9 mouse cellular contexts compared by ENCODE assay signal in the genomic region with DNA sequence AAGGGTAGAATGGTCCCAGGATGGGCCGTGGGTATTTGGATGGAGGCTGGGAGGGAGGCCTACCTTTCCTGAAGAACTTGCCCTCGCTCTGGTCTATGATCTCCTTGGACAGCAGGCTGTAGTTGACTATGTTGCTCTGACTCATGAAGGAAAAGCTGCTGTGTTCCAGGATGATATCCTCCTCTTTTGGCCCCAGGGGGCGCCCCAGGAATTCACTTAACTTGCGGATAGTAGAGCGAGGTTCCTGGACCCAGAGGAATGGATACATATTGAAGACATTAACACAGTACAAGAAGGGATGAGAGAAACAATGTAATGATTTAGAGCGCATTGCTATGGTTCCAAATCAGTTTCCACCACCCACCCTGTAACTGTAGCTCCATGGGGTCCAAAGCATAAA. TPM values are rescaled to one million over a fixed set of nuclear protein-coding genes. Genes with fewer than 3 reads are reported as not detected.
DNase-seq lines count a peak whose midpoint lies in the region; ATAC-seq and TF ChIP-seq lines count a peak whose summit lies in the region.
"Had no signal": no experiment of that assay in that cellular context is flagged by ENCODE, and none has a peak within 500 bp of the region (broad histone marks: within the 10 kb centered on the region; RNA-seq: fewer than 3 reads in every experiment).

No protein-coding gene starts in this region.

- H3K4me3 ChIP-seq in liver, embryonic 11.5 days (ENCODE audit: low read depth, low read length), result no peak overlapping the region
- H3K4me3 ChIP-seq in lung, embryonic 14.5 days (ENCODE audit: low read depth, low read length), result no peak overlapping the region
- no peak overlapping the region for H3K4me3 ChIP-seq in forebrain, embryonic 13.5 days

- H3K27me3 ChIP-seq in liver, embryonic 11.5 days (replicated peaks; ENCODE audit: control insufficient read depth, insufficient read depth, low read length), result no peaks in the 10 kb centered on the region
- no peaks in the 10 kb centered on the region for H3K27me3 ChIP-seq in lung, embryonic 14.5 days (ENCODE audit: insufficient read depth, low read length)
- no peaks in the 10 kb centered on the region for H3K27me3 ChIP-seq in forebrain, embryonic 13.5 days

- no peak for ATAC-seq in liver, embryonic 11.5 days (replicated peaks; ENCODE audit: low FRiP score)
- ATAC-seq in lung, embryonic 14.5 days (ENCODE audit: insufficient read depth), result no peak
- no peak for ATAC-seq in forebrain, embryonic 13.5 days

- H3K36me3 ChIP-seq in liver, embryonic 11.5 days (ENCODE audit: control insufficient read depth, insufficient read depth, low read length), result no peaks in the 10 kb centered on the region
- no peaks in the 10 kb centered on the region for H3K36me3 ChIP-seq in lung, embryonic 14.5 days (ENCODE audit: insufficient read depth)
- H3K36me3 ChIP-seq in forebrain, embryonic 13.5 days (ENCODE audit: poor library complexity, severe bottlenecking), result no peaks in the 10 kb centered on the region

- no peak overlapping the region for H3K4me2 ChIP-seq in liver, embryonic 11.5 days
- H3K4me2 ChIP-seq in lung, embryonic 14.5 days, result no peak overlapping the region
- no peak overlapping the region for H3K4me2 ChIP-seq in forebrain, embryonic 13.5 days

- H3K9ac ChIP-seq in liver, embryonic 11.5 days (ENCODE audit: low read depth, low read length), result no peak overlapping the region
- H3K9ac ChIP-seq in lung, embryonic 14.5 days, result no peak overlapping the region
- no peak overlapping the region for H3K9ac ChIP-seq in forebrain, embryonic 13.5 days

- peak; percentile 61 for TF ChIP-seq CTCF in lung, embryonic 14.5 days (IDR thresholded peaks at IDR 0.05; ENCODE audit: low read depth)

- WGBS in liver, embryonic 11.5 days, result 45% methylated on average over 6 of the region's 6 CpGs
- 51% methylated on average over 6 of the region's 6 CpGs for WGBS in lung, embryonic 14.5 days
- 63% methylated on average over 6 of the region's 6 CpGs for WGBS in forebrain, embryonic 13.5 days

- no peaks in the 10 kb centered on the region for H3K9me3 ChIP-seq in liver, embryonic 11.5 days (ENCODE audit: control insufficient read depth, low read length)
- no peaks in the 10 kb centered on the region for H3K9me3 ChIP-seq in lung, embryonic 14.5 days (ENCODE audit: low read depth, low read length)
- no peaks in the 10 kb centered on the region for H3K9me3 ChIP-seq in forebrain, embryonic 13.5 days (replicated peaks)

- H3K27ac ChIP-seq in liver, embryonic 11.5 days (ENCODE audit: low read depth, low read length), result no peak overlapping the region
- peak overlapping the region; percentile 26; the same call in 1 of the 2 replicates for H3K27ac ChIP-seq in lung, embryonic 14.5 days (ENCODE audit: low read depth)
- H3K27ac ChIP-seq in forebrain, embryonic 13.5 days, result no peak overlapping the region
- H3K27ac ChIP-seq: macrophage had no signal

- no peaks in the 10 kb centered on the region for H3K4me1 ChIP-seq in liver, embryonic 11.5 days (replicated peaks; ENCODE audit: control insufficient read depth, insufficient read depth, low read length)
- H3K4me1 ChIP-seq in lung, embryonic 14.5 days (ENCODE audit: insufficient read depth), result peaks cover 7% of the 10 kb centered on the region
- no peaks in the 10 kb centered on the region for H3K4me1 ChIP-seq in forebrain, embryonic 13.5 days

- DNase-seq in liver (peak; percentile 67), adipocyte (ENCODE audit: low spot score) (peak; percentile 76)
- DNase-seq in liver, embryonic 11.5 days (ENCODE audit: low spot score), result no peak
- peak; percentile 47 to 64 for DNase-seq in gastrocnemius, adult 8-10 months (ENCODE audit: low spot score in 2 of 2)
- peak; percentile 80 for DNase-seq in lung, embryonic 14.5 days
- DNase-seq in spleen, postnatal 4 days (ENCODE audit: low spot score in 2 of 2), result no peak
- DNase-seq in ovary, postnatal 14 days (ENCODE audit: low spot score), result no peak

RNA-seq across cellular contexts. Expression of gene Sult5a1, which starts 12.8 kb away (rescaled TPM):
- polyA plus RNA-seq in liver, embryonic 11.5 days (2014; fragmentation: Nextera tagmentation; extraction: Ambion mirVana), result 4.6 and 5.6 TPM in 2 replicates
- total RNA-seq in gastrocnemius, adult 8-10 months (2022), result 1 to 10 TPM in 2 of 4 experiments, under 1 TPM in 2; 0.58 to 2.9 (median 0.88) TPM
- 16.3 and 17.8 TPM in 2 replicates for polyA plus RNA-seq in lung, embryonic 14.5 days (2014; fragmentation: Nextera tagmentation; extraction: Ambion mirVana)
- polyA plus RNA-seq in forebrain, embryonic 13.5 days (2015; fragmentation: Nextera tagmentation; extraction: Ambion mirVana), result 0.40 and 0.44 TPM in 2 replicates
- polyA plus RNA-seq: macrophage had no signal

RNA-seq across cellular contexts. Expression of gene Cpne7, which starts 28.1 kb away (rescaled TPM):
- polyA plus RNA-seq in liver, embryonic 11.5 days (2014; fragmentation: Nextera tagmentation; extraction: Ambion mirVana), result 5.2 and 5.9 TPM in 2 replicates
- under 1 TPM in 1 of 4 experiments, not detected in 3; 0.24 TPM for total RNA-seq in gastrocnemius, adult 8-10 months (2022)
- 0.24 and 0.49 TPM in 2 replicates for polyA plus RNA-seq in lung, embryonic 14.5 days (2014; fragmentation: Nextera tagmentation; extraction: Ambion mirVana)
- 0.43 and 0.64 TPM in 2 replicates for polyA plus RNA-seq in forebrain, embryonic 13.5 days (2015; fragmentation: Nextera tagmentation; extraction: Ambion mirVana)
- polyA plus RNA-seq: macrophage had no signal

RNA-seq across cellular contexts. Expression of gene Dpep1, which starts 40.8 kb away (rescaled TPM):
- 0.52 and 1.3 TPM in 2 replicates for polyA plus RNA-seq in liver, embryonic 11.5 days (2014; fragmentation: Nextera tagmentation; extraction: Ambion mirVana)
- 10 to 100 TPM in 2 of 4 experiments, 1 to 10 TPM in 2; 5.6 to 14.7 (median 9.7) TPM for total RNA-seq in gastrocnemius, adult 8-10 months (2022)
- 1.0 and 1.1 TPM in 2 replicates for polyA plus RNA-seq in lung, embryonic 14.5 days (2014; fragmentation: Nextera tagmentation; extraction: Ambion mirVana)
- polyA plus RNA-seq in forebrain, embryonic 13.5 days (2015; fragmentation: Nextera tagmentation; extraction: Ambion mirVana), result not detected in 2 replicates
- polyA plus RNA-seq: macrophage had no signal

RNA-seq across cellular contexts. Expression of gene Rpl13, which starts 43.1 kb away (rescaled TPM):
- polyA plus RNA-seq in liver, embryonic 11.5 days (2014; fragmentation: Nextera tagmentation; extraction: Ambion mirVana), result 1,965 and 2,035 TPM in 2 replicates
- total RNA-seq in gastrocnemius, adult 8-10 months (2022), result 100 to 1,000 TPM; 382 to 564 (median 462) TPM
- 1,722 and 1,770 TPM in 2 replicates for polyA plus RNA-seq in lung, embryonic 14.5 days (2014; fragmentation: Nextera tagmentation; extraction: Ambion mirVana)
- 917 and 1,023 TPM in 2 replicates for polyA plus RNA-seq in forebrain, embryonic 13.5 days (2015; fragmentation: Nextera tagmentation; extraction: Ambion mirVana)

Comparison
In these comparisons a context has a peak if more than half of its experiments do, and no peak if none do; other contexts are left out.
1. DNase-seq: peak in liver (single experiment), adipocyte (single experiment), gastrocnemius, adult 8-10 months (2 of 2) and lung, embryonic 14.5 days (single experiment); none in liver, embryonic 11.5 days (single experiment), spleen, postnatal 4 days (0 of 2) and ovary, postnatal 14 days (single experiment).